Comparison of ENCODE assay signal across 14 mouse cellular contexts in the genomic region with DNA sequence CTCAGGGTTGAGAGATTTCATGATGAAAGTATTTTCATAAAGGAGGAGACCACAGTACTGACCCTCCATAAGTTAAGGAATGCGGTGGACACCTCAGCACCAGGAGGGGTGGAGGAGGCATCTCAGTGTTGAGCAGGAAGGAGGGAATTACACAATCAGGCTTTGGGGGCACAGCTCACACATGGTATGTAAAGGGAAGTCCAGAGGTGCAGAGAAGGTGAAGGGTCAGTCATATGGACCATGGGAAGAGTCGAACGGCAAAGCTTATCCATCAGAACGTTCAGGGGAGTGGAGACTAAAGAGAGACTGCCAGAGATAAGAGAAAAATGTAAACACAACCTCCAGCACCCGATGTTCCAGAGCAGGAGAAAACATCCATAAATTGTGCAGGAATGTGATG.
DNase-seq lines count a peak whose midpoint lies in the region; ATAC-seq and TF ChIP-seq lines count a peak whose summit lies in the region.
"Had no signal": no experiment of that assay in that cellular context is flagged by ENCODE, and none has a peak within 500 bp of the region (broad histone marks: within the 10 kb centered on the region; RNA-seq: fewer than 3 reads in every experiment).

No protein-coding gene starts in this region.

- TF ChIP-seq CTCF in hindbrain, postnatal 0 days (IDR thresholded peaks at IDR 0.05; ENCODE audit: low read depth) = no peak

- H3K27me3 ChIP-seq in heart, embryonic 10.5 days (ENCODE audit: insufficient read depth, poor library complexity, severe bottlenecking) = no peaks in the 10 kb centered on the region
- H3K27me3 ChIP-seq in lung, embryonic 15.5 days = no peaks in the 10 kb centered on the region
- H3K27me3 ChIP-seq in limb, embryonic 14.5 days (ENCODE audit: control insufficient read depth, insufficient read depth, low read length) = no peaks in the 10 kb centered on the region
- H3K27me3 ChIP-seq in hindbrain, postnatal 0 days (ENCODE audit: insufficient read depth, low read length) = no peaks in the 10 kb centered on the region
- H3K27me3 ChIP-seq: hindbrain, embryonic 12.5 days; neural tube, embryonic 15.5 days had no signal

- H3K27ac ChIP-seq in heart, embryonic 10.5 days = peak overlapping the region; percentile 17; the same call in 1 of the 2 replicates
- H3K27ac ChIP-seq in lung, embryonic 15.5 days = no peak overlapping the region; the same call in 1 of the 2 replicates
- peak overlapping the region; percentile 87 for H3K27ac ChIP-seq in limb, embryonic 14.5 days (replicated peaks; ENCODE audit: low read depth, low read length)
- no peak overlapping the region for H3K27ac ChIP-seq in hindbrain, postnatal 0 days
- H3K27ac ChIP-seq: hindbrain, embryonic 12.5 days; macrophage; neural tube, embryonic 15.5 days had no signal

- H3K9me3 ChIP-seq in heart, embryonic 10.5 days = no peaks in the 10 kb centered on the region
- H3K9me3 ChIP-seq in lung, embryonic 15.5 days = no peaks in the 10 kb centered on the region
- H3K9me3 ChIP-seq in limb, embryonic 14.5 days (ENCODE audit: control insufficient read depth, low read length) = 0 out of 2 replicates have a peak, but pooled peaks cover 3% of the 10 kb centered on the region
- H3K9me3 ChIP-seq in hindbrain, postnatal 0 days (ENCODE audit: low read length) = no peaks in the 10 kb centered on the region
- H3K9me3 ChIP-seq: hindbrain, embryonic 12.5 days; neural tube, embryonic 15.5 days had no signal

- WGBS in heart, embryonic 10.5 days = 27% methylated on average over 5 of the region's 5 CpGs
- 15% methylated on average over 5 of the region's 5 CpGs for WGBS in lung, embryonic 15.5 days
- WGBS in limb, embryonic 14.5 days = 13% methylated on average over 5 of the region's 5 CpGs
- WGBS in hindbrain, postnatal 0 days = 71% methylated on average over 5 of the region's 5 CpGs

- H3K36me3 ChIP-seq in heart, embryonic 10.5 days = no peaks in the 10 kb centered on the region
- no peaks in the 10 kb centered on the region for H3K36me3 ChIP-seq in lung, embryonic 15.5 days
- H3K36me3 ChIP-seq in limb, embryonic 14.5 days (ENCODE audit: control insufficient read depth, insufficient read depth, low read length) = no peaks in the 10 kb centered on the region
- H3K36me3 ChIP-seq in hindbrain, postnatal 0 days (ENCODE audit: insufficient read depth, low read length) = no peaks in the 10 kb centered on the region
- H3K36me3 ChIP-seq: hindbrain, embryonic 12.5 days; neural tube, embryonic 15.5 days had no signal

- peak; percentile 23; the same call in 1 of the 2 replicates for ATAC-seq in lung, embryonic 15.5 days (ENCODE audit: borderline replicate concordance, extremely low read depth, low FRiP score, low TSS enrichment)
- peak; percentile 67; the same call in 1 of the 2 replicates for ATAC-seq in limb, embryonic 14.5 days (ENCODE audit: low FRiP score, low read depth)
- ATAC-seq in hindbrain, postnatal 0 days = no peak

- H3K4me1 ChIP-seq in heart, embryonic 10.5 days = peaks cover 16% of the 10 kb centered on the region
- H3K4me1 ChIP-seq in lung, embryonic 15.5 days = no peaks in the 10 kb centered on the region
- peaks cover 28% of the 10 kb centered on the region for H3K4me1 ChIP-seq in limb, embryonic 14.5 days (ENCODE audit: control insufficient read depth, insufficient read depth, low read length)
- no peaks in the 10 kb centered on the region for H3K4me1 ChIP-seq in hindbrain, postnatal 0 days (ENCODE audit: insufficient read depth, low read length)
- H3K4me1 ChIP-seq: hindbrain, embryonic 12.5 days; neural tube, embryonic 15.5 days had no signal

- no peak overlapping the region for H3K4me3 ChIP-seq in heart, embryonic 10.5 days
- H3K4me3 ChIP-seq in lung, embryonic 15.5 days = no peak overlapping the region
- H3K4me3 ChIP-seq in limb, embryonic 14.5 days (replicated peaks; ENCODE audit: low read length) = no peak overlapping the region
- no peak overlapping the region for H3K4me3 ChIP-seq in hindbrain, postnatal 0 days (ENCODE audit: low read length)
- H3K4me3 ChIP-seq: hindbrain, embryonic 12.5 days; neural tube, embryonic 15.5 days had no signal

- TF ChIP-seq POLR2A in limb, embryonic 14.5 days (IDR thresholded peaks at IDR 0.05; ENCODE audit: borderline replicate concordance, extremely low read depth, insufficient read depth, insufficient read length) = no peak

- no peak overlapping the region for H3K9ac ChIP-seq in lung, embryonic 15.5 days
- no peak overlapping the region for H3K9ac ChIP-seq in limb, embryonic 14.5 days (ENCODE audit: low read depth, low read length, severe bottlenecking)
- H3K9ac ChIP-seq in hindbrain, postnatal 0 days (replicated peaks; ENCODE audit: low read length) = no peak overlapping the region
- H3K9ac ChIP-seq: hindbrain, embryonic 12.5 days; neural tube, embryonic 15.5 days had no signal

- no peak overlapping the region for H3K4me2 ChIP-seq in lung, embryonic 15.5 days
- no peak overlapping the region for H3K4me2 ChIP-seq in limb, embryonic 14.5 days (replicated peaks; ENCODE audit: low read depth, low read length, severe bottlenecking)
- no peak overlapping the region for H3K4me2 ChIP-seq in hindbrain, postnatal 0 days (ENCODE audit: low read depth, low read length)
- H3K4me2 ChIP-seq: hindbrain, embryonic 12.5 days; neural tube, embryonic 15.5 days had no signal

- no peak for DNase-seq in heart, embryonic 10.5 days (ENCODE audit: low spot score)
- DNase-seq in heart, adult 18-20 months = no peak
- DNase-seq in lung, adult 18-20 months = no peak
- no peak for DNase-seq in limb, embryonic 14.5 days (ENCODE audit: low spot score)
- no peak for DNase-seq in left cerebral cortex, postnatal 4 days
- no peak for DNase-seq in hindbrain, postnatal 0 days (ENCODE audit: low spot score)
- no peak for DNase-seq in left cerebral cortex, postnatal 25 days (ENCODE audit: low spot score in 2 of 2)
- DNase-seq: cerebellum, adult 2 months; kidney, postnatal 14 days; right cerebral cortex, postnatal 14 days had no signal

- intact Hi-C loops in left cerebral cortex, postnatal 4 days (cut with DNase I) = no loop called here
- intact Hi-C loops in left cerebral cortex, postnatal 25 days (cut with DNase I) = no loop called here

Comparison
In these comparisons a context has a peak if more than half of its experiments do, and no peak if none do; other contexts are left out.
1. H3K27ac ChIP-seq: peak in heart, embryonic 10.5 days (single experiment) and limb, embryonic 14.5 days (single experiment); none in lung, embryonic 15.5 days (single experiment) and hindbrain, postnatal 0 days (single experiment).